Mouse (Mus musculus) lung, embryonic 15.5 days (tissue): ENCODE measurements at regions not wholly inside any gene's neighbourhood (a gene's known extent, or its start where the extent isn't known, plus 50 kb on each side); places are given as distances from the start of the nearest gene placed in this dataset.

Experiments used
- ATAC-seq: fragments of 200-750 bp; cut with Nextera tagmentation; 2 replicates; pipeline ENCODE4 v1.8.0; 2017; ENCODE audit warnings: moderate number of reproducible peaks, borderline replicate concordance; ENCODE audit not compliant: low FRiP score, low TSS enrichment; ENCODE audit errors: extremely low read depth
- H3K27ac ChIP-seq: fragments of 300-500 bp; sonication (generic); 2 replicates; pipeline ENCODE4 v1.5.1; 2015; ENCODE audit warnings: moderate library complexity, mild to moderate bottlenecking, inconsistent platforms
- H3K27me3 ChIP-seq: fragments of 300-500 bp; sonication (generic); 2 replicates; pipeline ENCODE4 v1.6.1; 2015; ENCODE audit warnings: inconsistent platforms
- H3K36me3 ChIP-seq: fragments of 300-500 bp; sonication (generic); 2 replicates; pipeline ENCODE4 v1.6.1; 2015; ENCODE audit warnings: inconsistent platforms
- H3K4me1 ChIP-seq: fragments of 300-500 bp; sonication (generic); 2 replicates; pipeline ENCODE4 v1.6.1; 2015; ENCODE audit warnings: inconsistent platforms
- H3K4me2 ChIP-seq: fragments of 300-500 bp; sonication (generic); 2 replicates; pipeline ENCODE4 v1.6.1; 2015; ENCODE audit warnings: inconsistent platforms, mild to moderate bottlenecking, moderate library complexity
- H3K4me3 ChIP-seq: fragments of 300-500 bp; sonication (generic); 2 replicates; pipeline ENCODE4 v1.5.1; 2015; ENCODE audit warnings: mild to moderate bottlenecking, inconsistent platforms
- H3K9ac ChIP-seq: fragments of 300-500 bp; sonication (generic); 2 replicates; pipeline ENCODE4 v1.6.1; 2015; ENCODE audit warnings: inconsistent platforms
- H3K9me3 ChIP-seq: fragments of 300-500 bp; sonication (generic); 2 replicates; pipeline ENCODE4 v1.6.1; 2016; ENCODE audit warnings: inconsistent platforms
- WGBS: fragments of 180-500 bp; shearing (Covaris S2); methylation state at CpG from one replicate; pipeline ENCODE4 v1.1.7; 2015; 5-methylcytosine and 5-hydroxymethylcytosine counted together

GRCm38 (mm10) chr10:95003621-95004020 is 59.0 kb upstream of the Plxnc1 start:
- peaks cover 16% of the 10 kb centered on the region for H3K4me1 ChIP-seq
- no peaks in the 10 kb centered on the region for H3K36me3 ChIP-seq
- peak overlapping the region; percentile 74 for H3K27ac ChIP-seq
- H3K4me3 ChIP-seq = no peak overlapping the region
- no peaks in the 10 kb centered on the region for H3K27me3 ChIP-seq
- no peaks in the 10 kb centered on the region for H3K9me3 ChIP-seq
- WGBS = 51% methylated on average over 7 of the region's 7 CpGs
- no peak overlapping the region for H3K4me2 ChIP-seq
- H3K9ac ChIP-seq = no peak overlapping the region
- ATAC-seq = peak; percentile 58; the same call in 1 of the 2 replicates

- no peak overlapping the region for H3K9ac ChIP-seq
- no peak overlapping the region for H3K4me3 ChIP-seq
- ATAC-seq = no peak
- H3K27ac ChIP-seq = no peak overlapping the region
- WGBS = 67% methylated on average over 6 of the region's 6 CpGs
- H3K36me3 ChIP-seq = no peaks in the 10 kb centered on the region
- peaks cover 16% of the 10 kb centered on the region for H3K4me1 ChIP-seq
- no peaks in the 10 kb centered on the region for H3K9me3 ChIP-seq
- no peaks in the 10 kb centered on the region for H3K27me3 ChIP-seq
- H3K4me2 ChIP-seq = no peak overlapping the region
These were observed 57.0 kb upstream of the Plxnc1 start for GRCm38 (mm10) chr10:95001650-95002049.

GRCm38 (mm10) chr10:94999716-95000115 is 55.1 kb upstream of the Plxnc1 start:
- Histone ChIP-seq H3K9me3 (no peaks in the 10 kb centered on the region), H3K36me3 (no peaks in the 10 kb centered on the region), H3K4me2 (no peak overlapping the region), H3K9ac (no peak overlapping the region), H3K27ac (no peak overlapping the region), H3K4me3 (no peak overlapping the region), H3K27me3 (no peaks in the 10 kb centered on the region), H3K4me1 (peaks cover 16% of the 10 kb centered on the region)
- WGBS = 52% methylated on average over 5 of the region's 5 CpGs
- ATAC-seq = no peak
